8 mouse cellular contexts compared by ENCODE assay signal in the genomic region with DNA sequence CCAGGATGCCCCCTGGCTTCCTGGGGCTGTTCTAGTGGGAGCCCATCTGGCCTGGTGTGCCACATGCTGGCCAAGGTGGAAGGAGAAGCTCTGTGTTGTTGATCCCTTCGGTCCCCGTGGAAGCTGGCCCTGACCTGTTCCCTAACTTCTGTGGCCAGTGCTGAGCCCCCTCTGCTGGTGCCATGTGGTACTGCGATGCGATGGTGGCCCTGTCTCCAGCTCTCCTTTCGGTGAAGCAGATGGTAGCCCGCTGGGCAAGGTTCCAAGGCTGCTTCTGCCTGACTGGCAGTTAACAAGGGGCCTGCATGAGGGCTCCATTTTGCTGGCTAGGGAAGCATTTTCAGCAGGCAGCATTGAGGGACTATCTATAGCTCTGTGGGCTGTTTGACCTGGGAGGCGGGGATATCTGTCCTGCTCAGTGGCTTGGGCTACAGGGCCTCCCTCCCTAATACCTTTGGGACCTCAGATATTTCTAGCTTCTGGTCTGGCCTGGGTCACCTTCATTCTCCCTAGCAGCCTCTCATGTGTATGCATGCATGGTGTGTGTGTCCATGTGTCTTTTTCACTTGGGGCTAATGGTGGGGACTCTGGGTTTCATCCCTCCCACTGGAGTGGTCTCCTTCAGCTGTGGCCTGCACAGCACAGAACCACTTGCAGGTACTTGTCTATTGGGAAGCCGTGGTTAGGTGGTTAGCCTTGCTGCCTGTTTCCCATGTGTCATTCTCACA. TPM values are rescaled to one million over a fixed set of nuclear protein-coding genes. Genes with fewer than 3 reads are reported as not detected.
DNase-seq lines count a peak whose midpoint lies in the region; ATAC-seq and TF ChIP-seq lines count a peak whose summit lies in the region.

No protein-coding gene starts in this region.

- H3K36me3 ChIP-seq in heart, embryonic 11.5 days (ENCODE audit: control insufficient read depth, insufficient read depth, low read length): peaks cover 17% of the 10 kb centered on the region
- peaks cover 75% of the 10 kb centered on the region for H3K36me3 ChIP-seq in kidney, embryonic 15.5 days
- H3K36me3 ChIP-seq in limb, embryonic 15.5 days: peaks cover 66% of the 10 kb centered on the region

- peaks cover 11% of the 10 kb centered on the region for H3K4me1 ChIP-seq in bone marrow macrophage, adult 2 months (ENCODE audit: control insufficient read depth, insufficient read depth, low read length)
- no peaks in the 10 kb centered on the region for H3K4me1 ChIP-seq in embryonic fibroblast, embryonic 13.5 days (ENCODE audit: control insufficient read depth, insufficient read depth, low read length)
- peaks cover 28% of the 10 kb centered on the region for H3K4me1 ChIP-seq in heart, embryonic 11.5 days (ENCODE audit: control insufficient read depth, insufficient read depth, low read length)
- H3K4me1 ChIP-seq in kidney, embryonic 15.5 days: peaks cover 9% of the 10 kb centered on the region
- H3K4me1 ChIP-seq in limb, embryonic 15.5 days: peaks cover 21% of the 10 kb centered on the region

- peak overlapping the region; percentile 4 for H3K9ac ChIP-seq in heart, embryonic 11.5 days (ENCODE audit: low read depth, low read length)
- no peak overlapping the region for H3K9ac ChIP-seq in kidney, embryonic 15.5 days
- H3K9ac ChIP-seq in limb, embryonic 15.5 days: no peak overlapping the region

- no peak overlapping the region; the same call in 1 of the 2 replicates for H3K4me2 ChIP-seq in heart, embryonic 11.5 days
- H3K4me2 ChIP-seq in kidney, embryonic 15.5 days: no peak overlapping the region
- no peak overlapping the region for H3K4me2 ChIP-seq in limb, embryonic 15.5 days

- H3K27me3 ChIP-seq in heart, embryonic 11.5 days (ENCODE audit: control insufficient read depth, insufficient read depth, low read length): no peaks in the 10 kb centered on the region
- H3K27me3 ChIP-seq in kidney, embryonic 15.5 days: no peaks in the 10 kb centered on the region
- H3K27me3 ChIP-seq in limb, embryonic 15.5 days: no peaks in the 10 kb centered on the region

- 0 out of 2 replicates have a peak overlapping the region, but pooled peaks have one; percentile 4 for H3K27ac ChIP-seq in bone marrow macrophage, adult 2 months (ENCODE audit: insufficient read depth, low read depth, low read length)
- peak overlapping the region; percentile 13; the same call in 1 of the 2 replicates for H3K27ac ChIP-seq in embryonic fibroblast, embryonic 13.5 days (ENCODE audit: insufficient read depth, low read length)
- H3K27ac ChIP-seq in heart, embryonic 11.5 days (ENCODE audit: low read depth, low read length): peak overlapping the region; percentile 81
- peak overlapping the region; percentile 37; the same call in 1 of the 2 replicates for H3K27ac ChIP-seq in kidney, embryonic 15.5 days
- H3K27ac ChIP-seq in limb, embryonic 15.5 days: peak overlapping the region; percentile 57

- TF ChIP-seq CTCF in bone marrow macrophage, adult 2 months (IDR thresholded peaks at IDR 0.05; ENCODE audit: low read depth, low read length): peak; percentile 68; the same call in 1 of the 2 replicates
- TF ChIP-seq CTCF in embryonic fibroblast, embryonic 13.5 days (IDR thresholded peaks at IDR 0.05; ENCODE audit: borderline replicate concordance, insufficient read depth, low read length): peak; percentile 99

- 20% methylated on average over 8 of the region's 8 CpGs for WGBS in heart, embryonic 11.5 days (ENCODE audit: insufficient replicate concordance)
- 23% methylated on average over 8 of the region's 8 CpGs for WGBS in kidney, embryonic 15.5 days
- 23% methylated on average over 8 of the region's 8 CpGs for WGBS in limb, embryonic 15.5 days

- peak; percentile 57 for ATAC-seq in heart, embryonic 11.5 days (replicated peaks; ENCODE audit: insufficient number of reproducible peaks, low FRiP score, low TSS enrichment)
- peak; percentile 73 for ATAC-seq in kidney, embryonic 15.5 days (replicated peaks; ENCODE audit: low FRiP score)
- ATAC-seq in limb, embryonic 15.5 days (ENCODE audit: insufficient number of reproducible peaks, low FRiP score, low TSS enrichment, low read depth): peak; percentile 32; the same call in 1 of the 2 replicates

- peak; percentile 86 to 87 for DNase-seq in B cell, adult 2 months
- peak; percentile 75 to 83 for DNase-seq in monocyte, adult 2 months (ENCODE audit: low read depth in 1 of 2, low spot score in 2 of 2)
- DNase-seq in spleen, postnatal 36 days (ENCODE audit: low spot score in 2 of 2): peak; percentile 76 to 82

- H3K9me3 ChIP-seq in heart, embryonic 11.5 days (replicated peaks; ENCODE audit: control insufficient read depth, low read length): no peaks in the 10 kb centered on the region
- H3K9me3 ChIP-seq in kidney, embryonic 15.5 days (replicated peaks): no peaks in the 10 kb centered on the region
- H3K9me3 ChIP-seq in limb, embryonic 15.5 days: no peaks in the 10 kb centered on the region

- no peak overlapping the region for H3K4me3 ChIP-seq in bone marrow macrophage, adult 2 months (ENCODE audit: insufficient read depth, low read length)
- no peak overlapping the region for H3K4me3 ChIP-seq in embryonic fibroblast, embryonic 13.5 days (ENCODE audit: insufficient read depth, low read length)
- no peak overlapping the region for H3K4me3 ChIP-seq in heart, embryonic 11.5 days (ENCODE audit: low read depth, low read length)
- H3K4me3 ChIP-seq in kidney, embryonic 15.5 days (replicated peaks): no peak overlapping the region
- no peak overlapping the region for H3K4me3 ChIP-seq in limb, embryonic 15.5 days

- no peak for TF ChIP-seq POLR2A in bone marrow macrophage, adult 2 months (IDR thresholded peaks at IDR 0.05; ENCODE audit: borderline replicate concordance, low read depth, low read length)
- TF ChIP-seq POLR2A in embryonic fibroblast, embryonic 13.5 days (IDR thresholded peaks at IDR 0.05; ENCODE audit: low read depth, low read length): no peak

RNA-seq across cellular contexts. Expression of a gene that starts 21.0 kb away (rescaled TPM):
- 39.9 and 41.7 TPM in 2 replicates for polyA plus RNA-seq in bone marrow macrophage, adult 2 months (2012; ENCODE audit: insufficient read depth, insufficient read length, missing spikeins)
- polyA plus RNA-seq in embryonic fibroblast, embryonic 13.5 days (2011; ENCODE audit: insufficient read length, low read depth, missing spikeins): 14.8 and 18.0 TPM in 2 replicates
- polyA plus RNA-seq in heart, embryonic 11.5 days (2014; fragmentation: Nextera tagmentation; extraction: Ambion mirVana): 21.9 and 22.5 TPM in 2 replicates
- 29.7 and 31.7 TPM in 2 replicates for polyA plus RNA-seq in kidney, embryonic 15.5 days (2015; fragmentation: Nextera tagmentation; extraction: Ambion mirVana)
- 46.0 and 48.6 TPM in 2 replicates for polyA plus RNA-seq in limb, embryonic 15.5 days (2015; fragmentation: Nextera tagmentation; extraction: Ambion mirVana)

RNA-seq across cellular contexts. Expression of a gene that starts 29.3 kb away (rescaled TPM):
- not detected in 2 replicates for polyA plus RNA-seq in bone marrow macrophage, adult 2 months (2012; ENCODE audit: insufficient read depth, insufficient read length, missing spikeins)
- polyA plus RNA-seq in embryonic fibroblast, embryonic 13.5 days (2011; ENCODE audit: insufficient read length, low read depth, missing spikeins): not detected in 2 replicates
- polyA plus RNA-seq in heart, embryonic 11.5 days (2014; fragmentation: Nextera tagmentation; extraction: Ambion mirVana): 0.39 and 0.72 TPM in 2 replicates
- polyA plus RNA-seq in kidney, embryonic 15.5 days (2015; fragmentation: Nextera tagmentation; extraction: Ambion mirVana): 0.34 and 0.82 TPM in 2 replicates
- polyA plus RNA-seq in limb, embryonic 15.5 days (2015; fragmentation: Nextera tagmentation; extraction: Ambion mirVana): 0.67 and 1.0 TPM in 2 replicates

RNA-seq across cellular contexts. Expression of a gene that starts 31.7 kb away (rescaled TPM):
- polyA plus RNA-seq in bone marrow macrophage, adult 2 months (2012; ENCODE audit: insufficient read depth, insufficient read length, missing spikeins): not detected in 2 replicates
- not detected in 2 replicates for polyA plus RNA-seq in embryonic fibroblast, embryonic 13.5 days (2011; ENCODE audit: insufficient read length, low read depth, missing spikeins)
- polyA plus RNA-seq in heart, embryonic 11.5 days (2014; fragmentation: Nextera tagmentation; extraction: Ambion mirVana): not detected in 2 replicates
- polyA plus RNA-seq in kidney, embryonic 15.5 days (2015; fragmentation: Nextera tagmentation; extraction: Ambion mirVana): not detected in 2 replicates
- not detected in 2 replicates for polyA plus RNA-seq in limb, embryonic 15.5 days (2015; fragmentation: Nextera tagmentation; extraction: Ambion mirVana)

Comparison
In these comparisons a context has a peak if more than half of its experiments do, and no peak if none do; other contexts are left out.
1. H3K27ac ChIP-seq: peak in every context shown above with its lines; median percentile 81 in heart, embryonic 11.5 days; 57 in limb, embryonic 15.5 days; 37 in kidney, embryonic 15.5 days; 13 in embryonic fibroblast, embryonic 13.5 days; 4 in bone marrow macrophage, adult 2 months.